Mouse (Mus musculus) heart, postnatal 0 days (tissue): ENCODE data around the gene Ctdspl. TPM values are rescaled to one million over a fixed set of nuclear protein-coding genes. Genes with fewer than 3 reads are reported as not detected.
A peak's percentile ranks its signal among the peaks of the same experiment; 100 is the strongest.

Experiments
- ATAC-seq: fragments of 200-750 bp; cut with Nextera tagmentation; 2 replicates; pipeline ENCODE4 v1.8.0; 2017; ENCODE audit warnings: low read depth, moderate number of reproducible peaks, moderate library complexity; ENCODE audit not compliant: insufficient read depth
- DNase-seq: peaks from one replicate; pipeline ENCODE4 v3.0.0-alpha.2; 2016; ENCODE audit warnings: low spot score
- H3K27ac ChIP-seq: fragments of 300-500 bp; sonication (generic); 2 replicates; pipeline ENCODE4 v1.5.1; 2014; ENCODE audit warnings: low read depth, mild to moderate bottlenecking
- H3K27me3 ChIP-seq: fragments of 300-500 bp; sonication (generic); 2 replicates; pipeline ENCODE4 v1.6.1; 2014; ENCODE audit warnings: low read length, mixed read lengths; ENCODE audit not compliant: control insufficient read depth, insufficient read depth
- H3K36me3 ChIP-seq: fragments of 300-500 bp; sonication (generic); replicated peaks from 2 replicates; pipeline ENCODE4 v1.6.1; 2014; ENCODE audit warnings: low read length, mixed read lengths; ENCODE audit not compliant: control insufficient read depth, insufficient read depth
- H3K4me1 ChIP-seq: fragments of 300-500 bp; sonication (generic); 2 replicates; pipeline ENCODE4 v1.6.1; 2014; ENCODE audit warnings: antibody characterized with exemption; ENCODE audit not compliant: control insufficient read depth, insufficient read depth
- H3K4me2 ChIP-seq: fragments of 300-500 bp; sonication (generic); 2 replicates; pipeline ENCODE4 v1.6.1; 2014; ENCODE audit warnings: low read depth, mild to moderate bottlenecking, low read length, moderate library complexity
- H3K4me3 ChIP-seq: fragments of 300-500 bp; sonication (generic); 2 replicates; pipeline ENCODE4 v1.5.1; 2014; ENCODE audit warnings: low read depth, low read length
- H3K9ac ChIP-seq: fragments of 300-500 bp; sonication (generic); replicated peaks from 2 replicates; pipeline ENCODE4 v1.6.1; 2014; ENCODE audit warnings: low read depth, low read length, mixed read lengths
- H3K9me3 ChIP-seq: fragments of 300-500 bp; sonication (generic); replicated peaks from 2 replicates; pipeline ENCODE4 v1.6.1; 2016; ENCODE audit warnings: low read length; ENCODE audit not compliant: control insufficient read depth
- CTCF ChIP-seq: IDR thresholded peaks from 2 replicates; pipeline ENCODE4 v1.5.1; 2016; ENCODE audit warnings: antibody characterized with exemption, control low read depth, low read depth
- EP300 ChIP-seq: IDR thresholded peaks from 2 replicates; pipeline ENCODE4 v1.6.1; 2016; ENCODE audit warnings: antibody characterized with exemption, low read depth
- WGBS: fragments of 180-500 bp; shearing (Covaris S2); extraction: QIAGEN DNeasy Blood & Tissue Kit; methylation state at CpG from one replicate; pipeline ENCODE4 v1.1.7; 2014; 5-methylcytosine and 5-hydroxymethylcytosine counted together
- polyA plus RNA-seq: library from polyadenylated mRNA; unstranded; fragments of >200 nt; fragmentation: Nextera tagmentation; extraction: Ambion mirVana; gene quantifications from 2 replicates; pipeline ENCODE4 v1.2.1, GENCODE M21; 2015
- total RNA-seq: library from RNA; depleted of rRNA; stranded (reverse); fragments of >200 nt; gene quantifications from 2 replicates; pipeline ENCODE4 v1.2.3, GENCODE M21; 2014; ENCODE audit warnings: low replicate concordance

The Ctdspl gene
- total and polyA plus RNA-seq, 2 experiments from 2014 or later = 4.3 to 12.6 TPM

GRCm38 (mm10) chr9:119025263-119025662 lies 99.0 kb downstream of the Ctdspl start:
- Histone ChIP-seq H3K4me2 (no peak overlapping the region), H3K4me1 (no peaks in the 10 kb centered on the region), H3K27me3 (no peaks in the 10 kb centered on the region), H3K9ac (no peak overlapping the region), H3K9me3 (no peaks in the 10 kb centered on the region), H3K36me3 (no peaks in the 10 kb centered on the region; the same call in 1 of the 2 replicates), H3K4me3 (no peak overlapping the region), H3K27ac (no peak overlapping the region)
- WGBS = 74% methylated on average over 6 of the region's 6 CpGs
- ATAC-seq = no peak
- DNase-seq = no peak
- no peak for TF ChIP-seq EP300
- no peak for TF ChIP-seq CTCF

GRCm38 (mm10) chr9:119025832-119026331 lies 99.6 kb downstream of the Ctdspl start:
- ATAC-seq (no peak), DNase-seq (no peak)
- no peak overlapping the region for H3K4me3 ChIP-seq
- H3K9ac ChIP-seq = no peak overlapping the region
- TF ChIP-seq EP300 = no peak
- TF ChIP-seq CTCF = no peak
- H3K4me2 ChIP-seq = no peak overlapping the region
- WGBS = 90% methylated on average over 7 of the region's 7 CpGs
- no peaks in the 10 kb centered on the region for H3K9me3 ChIP-seq
- no peaks in the 10 kb centered on the region; the same call in 1 of the 2 replicates for H3K36me3 ChIP-seq
- no peaks in the 10 kb centered on the region for H3K4me1 ChIP-seq
- no peaks in the 10 kb centered on the region for H3K27me3 ChIP-seq
- H3K27ac ChIP-seq = no peak overlapping the region

- H3K4me1 ChIP-seq = no peaks in the 10 kb centered on the region
- WGBS = 87% methylated on average over 7 of the region's 7 CpGs
- no peak for ATAC-seq
- no peak overlapping the region for H3K4me3 ChIP-seq
- no peaks in the 10 kb centered on the region for H3K9me3 ChIP-seq
- H3K27me3 ChIP-seq = no peaks in the 10 kb centered on the region
- TF ChIP-seq EP300 = no peak
- no peak for TF ChIP-seq CTCF
- no peak overlapping the region for H3K9ac ChIP-seq
- no peaks in the 10 kb centered on the region; the same call in 1 of the 2 replicates for H3K36me3 ChIP-seq
- DNase-seq = no peak
- H3K27ac ChIP-seq = no peak overlapping the region
- H3K4me2 ChIP-seq = no peak overlapping the region
Measured at GRCm38 (mm10) chr9:119027337-119027736, 101.1 kb downstream of the Ctdspl start.

GRCm38 (mm10) chr9:119028226-119029195 lies 102.3 kb downstream of the Ctdspl start:
- no peak for ATAC-seq
- WGBS = 91% methylated on average over 27 of the region's 27 CpGs
- peaks cover 8% of the 10 kb centered on the region for H3K36me3 ChIP-seq

GRCm38 (mm10) chr9:119029568-119029967 lies 103.3 kb downstream of the Ctdspl start:
- H3K36me3 ChIP-seq = peaks cover 18% of the 10 kb centered on the region
- no peaks in the 10 kb centered on the region for H3K4me1 ChIP-seq
- no peak overlapping the region for H3K27ac ChIP-seq
- ATAC-seq (peak; percentile 73), DNase-seq (peak; percentile 71)
- no peaks in the 10 kb centered on the region for H3K9me3 ChIP-seq
- TF ChIP-seq EP300 (no peak), CTCF (peak; percentile 89)
- no peak overlapping the region for H3K4me3 ChIP-seq
- no peak overlapping the region for H3K4me2 ChIP-seq
- 47% methylated on average over 7 of the region's 7 CpGs for WGBS
- no peak overlapping the region for H3K9ac ChIP-seq
- no peaks in the 10 kb centered on the region for H3K27me3 ChIP-seq

More at GRCm38 (mm10) chr9:119028226-119029195, 102.3 kb downstream of the Ctdspl start:
- Histone ChIP-seq H3K4me2 (no peak overlapping the region), H3K9ac (no peak overlapping the region), H3K9me3 (no peaks in the 10 kb centered on the region), H3K27me3 (no peaks in the 10 kb centered on the region), H3K4me1 (no peaks in the 10 kb centered on the region), H3K4me3 (no peak overlapping the region), H3K27ac (no peak overlapping the region)
- DNase-seq = no peak
- TF ChIP-seq EP300 (no peak), CTCF (no peak)
